Mouse (Mus musculus): ENCODE measurements around the gene Bap1. TPM values are rescaled to one million over a fixed set of nuclear protein-coding genes. Genes with fewer than 3 reads are reported as not detected.

Bap1 gene
- total RNA-seq, 2 experiments from 2014 or later: 44.8 to 45.2 TPM

DNA sequence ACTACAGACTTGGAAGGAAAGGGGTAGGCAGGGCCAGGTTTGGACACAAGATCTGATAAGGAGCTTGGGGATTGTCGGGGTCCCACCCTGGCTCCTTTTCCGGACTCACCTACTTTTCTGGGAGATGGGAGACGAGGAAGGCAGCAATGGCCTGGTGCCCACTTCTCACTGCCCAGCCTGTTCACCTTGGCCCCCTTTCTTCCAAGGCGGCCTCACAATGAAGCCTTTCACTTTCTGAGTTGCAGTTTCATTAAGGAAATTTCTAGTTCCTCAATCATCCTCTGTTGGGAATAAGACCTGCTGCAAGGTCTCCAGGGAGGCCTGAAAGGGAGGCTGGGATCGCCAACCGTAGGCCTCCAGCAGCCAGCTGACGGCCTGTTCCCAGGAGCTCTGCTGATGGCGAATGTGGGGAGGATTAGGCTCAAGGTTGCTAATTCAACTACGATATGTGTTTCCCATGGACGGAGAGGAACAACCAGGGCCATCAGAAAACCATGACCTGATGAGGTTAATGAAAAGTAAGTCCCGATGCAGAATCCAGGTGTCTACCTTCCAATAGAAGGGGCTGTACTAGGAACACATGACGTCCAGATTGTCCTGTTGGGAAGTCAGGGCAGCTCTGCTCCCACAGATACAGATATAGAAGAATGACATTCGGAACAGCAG lies 18.7 kb upstream of the Bap1 start:
- intact Hi-C loops (cut with DNase I): no loop called here
- DNase-seq: no peak

DNA sequence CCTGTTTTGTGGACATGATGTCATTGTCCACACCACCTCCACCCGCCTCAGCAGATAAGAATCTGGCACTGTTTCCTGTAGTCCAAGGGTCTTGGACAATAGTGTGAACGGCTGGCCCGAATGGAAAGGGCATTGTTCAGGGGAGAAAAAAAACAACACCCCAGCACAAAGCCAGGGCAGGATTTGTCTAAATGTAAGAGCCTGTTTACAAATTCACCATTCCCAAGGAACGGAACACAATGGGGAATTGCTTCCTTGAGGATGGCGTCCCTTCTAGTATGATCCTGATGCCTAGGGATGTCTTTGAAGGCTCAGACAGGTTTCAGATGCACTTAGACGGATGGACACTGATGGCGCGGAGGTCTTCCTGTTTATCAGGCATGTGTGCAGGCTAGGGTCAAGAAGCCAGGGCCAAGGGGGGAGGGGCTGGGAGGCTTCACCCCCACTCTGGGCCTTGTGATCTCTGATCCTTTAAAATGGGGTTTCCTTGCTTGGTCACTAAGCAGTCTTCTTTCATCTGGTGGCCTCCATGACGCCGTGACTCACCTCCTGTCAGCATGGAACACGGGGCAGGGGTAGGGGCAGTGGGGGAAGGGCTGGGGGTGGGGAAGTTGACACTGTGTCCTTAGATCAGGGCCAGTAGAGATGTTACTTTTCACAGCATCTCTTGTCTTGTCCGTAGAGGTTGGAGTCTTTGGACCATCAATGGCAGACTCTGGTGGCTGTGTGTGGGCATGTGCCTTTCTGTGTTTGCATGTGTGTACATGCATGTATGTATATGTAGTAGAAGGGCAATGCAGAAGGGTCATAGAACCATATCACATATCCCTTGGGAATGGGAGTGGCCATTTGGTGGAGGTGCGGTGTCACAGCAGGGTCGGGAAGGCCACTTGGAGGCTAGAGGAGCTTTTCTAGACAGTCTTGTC lies 17.9 kb upstream of the Bap1 start:
- DNase-seq: no peak
- intact Hi-C loops (cut with DNase I): no loop called here

DNA sequence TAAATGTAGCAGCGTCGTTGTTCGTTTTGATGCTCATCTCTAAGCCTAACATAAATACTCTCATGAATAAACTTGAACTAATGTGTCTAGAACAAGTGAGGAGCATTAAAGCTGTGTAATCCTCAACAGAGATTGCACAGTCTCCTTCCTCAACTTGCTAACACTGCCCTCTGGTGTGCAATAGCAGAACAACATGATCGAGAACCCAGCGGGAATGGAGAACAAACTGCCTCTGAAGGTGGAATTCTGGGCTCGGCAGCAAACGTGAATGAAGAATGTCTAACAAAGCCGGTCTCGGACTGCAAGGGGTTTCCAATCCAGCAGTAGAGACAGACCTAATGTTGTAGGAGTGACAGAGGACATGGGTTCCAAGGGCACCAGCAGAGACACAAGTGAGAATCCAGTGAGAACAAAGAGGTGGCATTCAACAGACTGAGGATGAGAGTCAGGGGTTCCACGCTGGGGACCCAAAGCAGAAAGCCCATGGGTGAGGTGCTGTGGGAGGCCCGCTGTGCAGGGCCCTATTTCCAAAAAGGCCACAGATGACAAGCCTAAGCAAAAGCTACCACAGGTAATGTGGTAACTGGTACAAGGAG lies 17.2 kb upstream of the Bap1 start:
- intact Hi-C loops (cut with DNase I): loop anchor here (1.0 to 2.0 kb wide), 2 partner anchors 15 to 19 kb away; no protein-coding TSS in a partner anchor
- peak; percentile 86 to 88 for DNase-seq

GRCm38 (mm10) chr14:31237101-31237882 lies 14.0 kb upstream of the Bap1 start:
- intact Hi-C loops (cut with DNase I): no loop called here
- DNase-seq: peak; percentile 48 to 56

GRCm38 (mm10) chr14:31240528-31240927 lies 10.7 kb upstream of the Bap1 start:
- DNase-seq: no peak
- intact Hi-C loops (cut with DNase I): no loop called here

DNA sequence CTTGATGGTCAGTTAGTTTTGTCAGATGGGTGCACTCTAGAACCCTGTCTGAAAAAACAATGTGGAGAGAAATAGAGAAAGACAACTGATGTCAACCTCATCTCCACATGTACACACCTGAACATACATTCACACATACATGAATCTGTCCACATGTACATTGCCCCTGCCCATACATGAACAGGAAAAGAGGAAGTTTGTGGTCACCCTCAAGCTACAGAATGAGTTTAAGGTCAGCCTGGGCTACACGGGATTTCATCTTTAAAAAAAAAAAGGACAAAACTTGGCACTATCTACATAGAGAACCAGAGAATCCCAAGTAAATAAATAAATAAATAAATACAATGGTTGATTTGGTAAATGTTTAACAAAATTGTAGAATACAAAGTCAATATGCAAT lies 6.5 kb upstream of the Bap1 start:
- intact Hi-C loops (cut with DNase I): no loop called here
- DNase-seq: no peak

GRCm38 (mm10) chr14:31245946-31246345 lies 5.3 kb upstream of the Bap1 start:
- DNase-seq: no peak
- intact Hi-C loops (cut with DNase I): no loop called here

GRCm38 (mm10) chr14:31248396-31248795 lies 2.9 kb upstream of the Bap1 start:
- intact Hi-C loops (cut with DNase I): loop anchor here (2.0 kb wide), 1 partner anchor 14 kb away; no protein-coding TSS in a partner anchor

DNA sequence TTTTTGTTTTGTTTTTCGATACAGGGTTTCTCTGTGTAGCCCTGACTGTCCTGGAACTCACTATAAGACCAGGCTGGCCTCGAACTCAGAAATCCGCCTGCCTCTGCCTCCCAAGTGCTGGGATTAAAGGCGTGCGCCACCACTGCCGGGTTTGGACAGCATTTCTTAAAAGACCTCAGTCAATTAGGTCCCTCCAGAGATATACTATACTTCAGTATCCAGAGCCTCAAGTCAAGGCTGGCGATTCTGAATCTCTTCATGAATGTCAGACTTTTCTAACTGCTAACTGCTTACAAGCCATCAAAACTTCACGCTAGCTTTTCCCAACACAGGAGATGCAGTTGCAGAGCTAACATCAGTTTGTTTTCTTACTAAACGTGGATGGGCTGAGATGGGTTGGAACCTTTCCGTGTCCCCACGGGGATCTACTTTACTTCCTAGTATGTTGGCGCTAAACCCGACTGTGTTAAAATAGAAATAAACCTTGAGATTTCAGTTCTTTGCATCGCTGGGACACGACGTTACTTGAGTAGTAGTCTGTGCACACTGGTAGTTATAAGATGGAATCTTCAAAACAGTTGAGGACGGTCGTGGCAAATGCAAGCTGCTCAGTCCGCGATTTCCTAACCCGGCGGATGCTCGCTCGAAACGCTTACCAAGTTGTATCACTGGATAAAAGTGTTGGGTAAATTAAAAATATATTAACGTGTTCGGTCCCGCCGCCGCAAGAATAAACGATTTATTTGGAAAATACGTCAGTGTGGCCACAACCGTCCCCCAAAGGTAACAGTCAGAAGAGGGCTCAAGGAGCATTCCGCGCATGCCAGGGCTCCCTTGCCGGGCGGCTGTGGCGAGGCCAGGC lies 797 bp upstream of the Bap1 start:
- intact Hi-C loops (cut with DNase I): loop anchor here (2.0 to 10.0 kb wide), 4 partner anchors 42 to 834 kb away; partner anchors contain the start of genes Capn7, Dph3, Oxnad1 and Tnnc1
- DNase-seq: no peak

More at GRCm38 (mm10) chr14:31248396-31248795, 2.9 kb upstream of the Bap1 start:
- DNase-seq: no peak

DNA sequence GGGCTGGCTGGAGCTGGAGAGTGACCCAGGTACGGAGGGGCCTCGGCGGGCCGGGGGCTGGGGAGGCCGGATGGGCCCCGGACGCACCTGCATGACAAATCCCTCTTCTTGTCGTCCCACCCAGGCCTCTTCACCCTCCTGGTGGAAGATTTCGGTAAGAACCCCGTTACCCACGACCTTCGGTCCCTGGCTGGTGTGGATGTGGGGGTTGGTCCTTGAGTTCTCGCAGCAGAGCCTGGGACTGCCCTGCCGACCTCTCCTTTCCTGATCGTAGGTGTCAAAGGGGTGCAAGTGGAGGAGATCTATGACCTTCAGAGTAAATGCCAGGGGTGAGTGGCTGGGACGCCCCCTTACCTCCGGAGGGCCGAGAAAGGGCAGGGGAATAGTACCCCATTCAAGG lies 376 bp downstream of the Bap1 start:
- intact Hi-C loops (cut with DNase I): loop anchor here (2.0 to 10.0 kb wide), 4 partner anchors 43 to 833 kb away; partner anchors contain the start of genes Capn7, Dph3, Oxnad1 and Tnnc1
- DNase-seq: no peak

DNA sequence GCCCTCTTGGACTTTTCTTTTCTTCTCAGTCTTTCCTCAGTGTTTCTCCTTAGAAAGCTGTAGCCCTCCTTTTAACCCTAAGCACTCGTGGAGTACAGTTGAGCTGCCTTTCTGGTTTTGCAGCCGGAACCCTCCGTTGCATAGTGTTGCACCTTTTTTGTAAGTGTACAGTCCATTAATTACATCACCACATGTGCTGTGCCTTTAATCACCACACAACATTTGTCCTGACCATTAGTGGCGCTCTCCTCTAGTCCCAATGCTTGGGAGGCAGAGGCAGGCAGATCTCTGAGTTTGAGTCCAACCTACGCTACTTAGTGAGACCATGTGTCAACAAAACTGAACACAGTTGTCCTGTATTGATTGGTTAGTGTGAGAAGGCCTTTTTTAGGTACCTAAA lies 841 bp downstream of the Bap1 start:
- intact Hi-C loops (cut with DNase I): loop anchor here (10.0 kb wide), 2 partner anchors 573 to 833 kb away; partner anchors contain the start of genes Dph3 and Oxnad1
- DNase-seq: no peak

- DNase-seq: no peak
- intact Hi-C loops (cut with DNase I): loop anchor here (10.0 kb wide), 2 partner anchors 566 to 826 kb away; partner anchors contain the start of genes Dph3 and Oxnad1
These were observed 7.3 kb downstream of the Bap1 start for GRCm38 (mm10) chr14:31258476-31259050.

GRCm38 (mm10) chr14:31260374-31260773 lies 9.1 kb downstream of the Bap1 start:
- intact Hi-C loops (cut with DNase I): no loop called here
- no peak for DNase-seq

- DNase-seq: no peak
- intact Hi-C loops (cut with DNase I): no loop called here
These were observed 9.7 kb downstream of the Bap1 start for GRCm38 (mm10) chr14:31260932-31261331.

DNA sequence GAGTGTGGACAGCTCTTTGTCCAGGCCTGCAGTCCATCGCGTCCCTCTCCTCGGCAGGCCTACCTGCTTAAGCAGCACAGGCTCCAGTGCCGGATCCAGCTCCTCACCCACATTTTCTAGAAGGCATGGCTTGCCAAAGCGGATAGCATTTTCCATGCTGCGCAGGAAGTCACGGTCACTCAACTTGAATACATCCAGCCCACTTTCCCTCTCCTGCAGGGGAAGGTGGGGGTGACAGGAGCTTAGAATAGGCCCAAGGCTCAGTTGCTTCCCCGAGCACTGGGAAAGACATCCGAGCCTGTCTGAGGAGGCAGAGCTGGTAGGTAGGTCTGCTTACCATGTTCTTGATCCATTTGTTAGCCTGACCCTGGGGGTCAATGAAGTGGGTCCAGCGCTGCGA lies 16.4 kb downstream of the Bap1 start:
- intact Hi-C loops (cut with DNase I): no loop called here

DNA sequence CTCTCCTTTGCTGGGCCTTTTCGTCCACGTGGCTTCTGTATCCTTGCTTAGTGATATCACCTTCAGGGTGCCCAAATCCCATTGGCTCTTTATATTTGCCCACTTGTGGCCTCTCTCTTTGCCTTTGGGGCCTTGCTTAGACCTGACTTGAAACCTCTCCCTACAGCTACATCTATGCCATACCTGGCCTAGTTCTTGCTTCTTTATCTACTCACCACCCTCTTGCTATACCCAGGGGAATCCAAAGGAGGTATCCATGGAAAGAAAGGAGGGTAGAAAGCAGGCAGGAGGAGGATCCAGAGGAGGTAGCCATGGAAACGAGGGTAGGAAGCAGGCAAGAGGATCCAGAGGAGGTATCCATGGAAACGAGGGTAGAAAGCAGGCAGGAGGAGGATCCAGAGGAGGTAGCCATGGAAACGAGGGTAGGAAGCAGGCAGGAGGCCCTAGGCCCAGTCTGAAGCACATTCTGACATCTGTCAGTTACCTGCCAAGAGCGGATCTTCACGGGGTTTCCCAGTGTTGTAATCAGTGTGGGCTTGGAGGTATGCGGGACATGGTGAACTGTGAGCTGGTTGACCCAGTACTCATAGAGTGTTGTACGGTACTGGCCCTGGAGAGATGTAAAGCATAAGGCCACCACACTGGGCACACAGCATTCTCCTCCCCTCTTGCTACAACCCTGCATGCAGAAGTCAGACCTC lies 17.2 kb downstream of the Bap1 start:
- no peak for DNase-seq
- intact Hi-C loops (cut with DNase I): no loop called here

More for the DNA sequence above, 16.4 kb downstream of the Bap1 start:
- no peak for DNase-seq

DNA sequence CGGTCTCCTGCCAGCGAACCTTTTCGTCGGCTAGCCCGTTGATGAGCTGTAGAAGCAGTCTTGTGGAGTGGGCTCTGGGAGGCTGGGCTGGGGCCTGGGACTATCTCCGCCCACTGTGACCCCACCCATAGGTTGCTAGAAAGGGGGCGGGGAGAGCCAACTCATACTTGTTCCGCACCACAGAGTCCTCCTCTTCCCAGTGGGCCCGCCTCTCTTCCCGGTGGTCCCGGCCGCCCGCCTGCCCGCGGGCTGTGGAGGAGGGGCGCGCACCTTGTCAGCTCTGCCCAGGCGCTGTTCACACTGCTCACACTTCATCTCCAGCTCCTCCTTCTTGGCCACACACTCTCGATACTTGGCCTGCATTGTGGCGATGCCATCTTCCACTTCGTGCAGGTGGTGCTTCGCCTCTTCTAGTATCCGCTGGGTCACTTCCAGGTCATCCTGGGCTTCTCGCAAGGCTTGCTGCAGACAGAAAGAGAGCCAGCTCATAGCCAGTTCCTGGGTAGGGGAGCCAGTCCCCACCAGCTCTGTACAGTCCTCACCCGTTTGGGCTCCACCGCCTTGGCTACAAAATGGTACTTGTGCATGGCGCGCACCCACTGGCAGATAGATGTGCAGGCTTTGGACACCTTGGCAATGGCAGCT lies 18.3 kb downstream of the Bap1 start:
- intact Hi-C loops (cut with DNase I): no loop called here
- DNase-seq: no peak

GRCm38 (mm10) chr14:31271121-31271520 lies 19.9 kb downstream of the Bap1 start:
- DNase-seq: no peak
- intact Hi-C loops (cut with DNase I): no loop called here
